Mouse (Mus musculus) midbrain, postnatal 0 days (tissue): Measurements from ENCODE around the gene Rbbp8nl. TPM values are rescaled to one million over a fixed set of nuclear protein-coding genes. Genes with fewer than 3 reads are reported as not detected.

Source experiments
- ATAC-seq: fragments of 200-750 bp; cut with Nextera tagmentation; 2 replicates; pipeline ENCODE4 v1.8.0; 2017; ENCODE audit warnings: moderate number of reproducible peaks, mild to moderate bottlenecking, moderate TSS enrichment, moderate library complexity; ENCODE audit not compliant: low FRiP score
- DNase-seq: peaks from one replicate; pipeline ENCODE4 v3.0.0-alpha.2; 2015; ENCODE audit warnings: low spot score
- H3K27ac ChIP-seq: fragments of 300-500 bp; sonication (generic); 2 replicates; pipeline ENCODE4 v1.5.1; 2014; ENCODE audit warnings: low read depth, mild to moderate bottlenecking, low read length, mixed read lengths
- H3K27me3 ChIP-seq: fragments of 300-500 bp; sonication (generic); 2 replicates; pipeline ENCODE4 v1.6.1; 2014; ENCODE audit warnings: low read length, control low read depth, mixed read lengths; ENCODE audit not compliant: insufficient read depth
- H3K36me3 ChIP-seq: fragments of 300-500 bp; sonication (generic); 2 replicates; pipeline ENCODE4 v1.6.1; 2014; ENCODE audit warnings: low read length, control low read depth, mixed read lengths; ENCODE audit not compliant: insufficient read depth
- H3K4me1 ChIP-seq: fragments of 300-500 bp; sonication (generic); 2 replicates; pipeline ENCODE4 v1.6.1; 2014; ENCODE audit warnings: mild to moderate bottlenecking, control low read depth, antibody characterized with exemption, low read length, mixed read lengths; ENCODE audit not compliant: insufficient read depth
- H3K4me2 ChIP-seq: fragments of 300-500 bp; sonication (generic); 2 replicates; pipeline ENCODE4 v1.6.1; 2014; ENCODE audit warnings: low read depth, mild to moderate bottlenecking, low read length, mixed read lengths; ENCODE audit not compliant: poor library complexity, severe bottlenecking
- H3K4me3 ChIP-seq: fragments of 300-500 bp; sonication (generic); 2 replicates; pipeline ENCODE4 v1.5.1; 2014; ENCODE audit warnings: low read depth, mild to moderate bottlenecking, low read length, moderate library complexity
- H3K9ac ChIP-seq: fragments of 300-500 bp; sonication (generic); replicated peaks from 2 replicates; pipeline ENCODE4 v1.6.1; 2014; ENCODE audit warnings: mild to moderate bottlenecking, low read length, moderate library complexity, mixed read lengths; ENCODE audit not compliant: poor library complexity, severe bottlenecking
- H3K9me3 ChIP-seq: fragments of 300-500 bp; sonication (generic); 2 replicates; pipeline ENCODE4 v1.6.1; 2016; ENCODE audit warnings: low read length, control low read depth
- CTCF ChIP-seq: IDR thresholded peaks from 2 replicates; pipeline ENCODE4 v1.5.1; 2016; ENCODE audit warnings: antibody characterized with exemption, mild to moderate bottlenecking
- WGBS: fragments of 180-500 bp; shearing (Covaris S2); extraction: QIAGEN DNeasy Blood & Tissue Kit; methylation state at CpG from one replicate; pipeline ENCODE4 v1.1.7; 2014; 5-methylcytosine and 5-hydroxymethylcytosine counted together
- polyA plus RNA-seq: library from polyadenylated mRNA; unstranded; fragments of >200 nt; fragmentation: Nextera tagmentation; extraction: Ambion mirVana; gene quantifications from 2 replicates; pipeline ENCODE4 v1.2.1, GENCODE M21; 2015
- total RNA-seq: library from RNA; depleted of rRNA; stranded (reverse); fragments of >200 nt; gene quantifications from 2 replicates; pipeline ENCODE4 v1.2.3, GENCODE M21; 2014

The Rbbp8nl gene
- total and polyA plus RNA-seq, 2 experiments from 2014 or later: not detected

DNA sequence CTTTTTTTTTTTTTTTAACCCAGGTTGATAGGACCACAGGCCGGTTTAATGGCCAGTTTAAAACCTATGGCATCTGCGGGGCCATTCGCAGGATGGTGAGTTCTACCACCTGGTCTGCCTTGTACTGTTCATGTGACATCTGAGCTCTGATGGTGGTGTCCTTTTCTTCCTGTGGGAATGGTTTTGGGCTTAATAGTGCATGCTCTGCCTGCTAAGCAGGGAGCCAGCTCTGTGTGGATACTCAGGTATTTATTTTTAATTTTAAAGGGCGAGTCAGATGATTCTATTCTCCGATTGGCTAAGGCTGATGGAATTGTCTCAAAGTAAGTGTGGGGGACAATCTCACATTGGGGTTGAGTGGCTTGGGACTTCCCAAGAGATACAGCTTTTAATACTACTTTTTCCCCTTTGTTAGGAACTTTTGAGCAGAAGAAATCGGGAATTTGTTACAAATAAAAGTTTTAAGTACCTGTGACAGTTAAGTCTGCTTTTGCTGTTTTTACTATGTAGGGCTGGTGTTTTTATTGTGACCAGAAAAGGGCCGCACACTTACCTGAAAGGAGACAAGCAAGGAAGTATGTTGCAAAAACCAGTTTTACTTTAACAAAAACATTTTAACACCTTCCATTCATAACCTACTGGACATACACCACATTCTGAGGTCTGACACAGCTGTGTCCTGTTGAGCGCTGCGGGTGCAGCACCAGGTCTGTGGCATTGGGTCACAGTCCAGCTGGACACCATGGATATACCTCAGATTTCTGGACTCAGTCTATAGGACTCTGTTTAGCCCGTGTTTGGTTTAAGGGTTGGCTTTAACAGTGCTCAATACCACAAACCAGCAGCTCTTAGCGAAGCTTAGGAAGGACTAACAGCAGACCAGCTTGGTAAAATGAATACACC lies 31.5 kb downstream of the Rbbp8nl start:
- ATAC-seq (no peak), DNase-seq (no peak)
- Histone ChIP-seq H3K9me3 (no peaks in the 10 kb centered on the region), H3K4me3 (peak overlapping the region; percentile 74), H3K4me2 (peak overlapping the region; percentile 72), H3K36me3 (peaks cover 27% of the 10 kb centered on the region), H3K27me3 (no peaks in the 10 kb centered on the region), H3K4me1 (0 out of 2 replicates have a peak, but pooled peaks cover 4% of the 10 kb centered on the region), H3K9ac (peak overlapping the region; percentile 86; the same call in 1 of the 2 replicates), H3K27ac (peak overlapping the region; percentile 93; the same call in 1 of the 2 replicates)
- 54% methylated on average over 11 of the region's 11 CpGs for WGBS
- no peak for TF ChIP-seq CTCF

DNA sequence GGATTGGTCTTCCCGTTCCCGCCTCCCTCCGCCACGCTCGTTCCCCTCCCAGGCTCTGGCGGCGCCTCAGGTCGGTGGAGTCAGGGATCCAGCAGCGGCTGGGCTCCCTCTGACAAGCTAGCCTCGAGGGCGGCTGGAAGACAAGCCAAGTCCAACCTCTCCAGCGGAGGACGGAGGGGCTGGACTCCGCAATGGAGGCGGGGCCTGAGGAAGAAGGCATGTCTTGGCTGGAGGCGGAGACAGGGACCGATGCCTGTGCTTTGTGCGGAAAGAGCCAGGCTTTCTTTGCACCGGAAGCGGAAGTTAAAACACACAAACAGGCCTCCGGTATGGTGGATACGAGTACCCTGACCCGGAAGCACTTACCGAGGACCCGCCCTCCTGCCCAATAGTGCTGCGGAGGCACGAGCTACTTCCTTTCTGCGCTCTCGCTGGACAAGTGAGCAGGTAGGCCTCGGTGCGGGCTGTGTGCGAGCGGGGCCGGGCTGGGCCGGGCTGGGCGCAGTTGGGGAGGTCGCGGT lies 32.6 kb downstream of the Rbbp8nl start, which contains the start of gene Rps21:
Rps21 (plus strand) TSS at position 377 of the 521 bp plus-strand sequence.
- Histone ChIP-seq H3K4me1 (0 out of 2 replicates have a peak, but pooled peaks cover 4% of the 10 kb centered on the region), H3K27ac (peak within 1 kb of the TSS; percentile 93), H3K9me3 (no peaks in the 10 kb centered on the region), H3K27me3 (no peaks in the 10 kb centered on the region), H3K4me3 (peak within 1 kb of the TSS; percentile 74), H3K4me2 (peak within 1 kb of the TSS; percentile 87), H3K36me3 (peaks cover 17% of the 10 kb centered on the region), H3K9ac (peak within 1 kb of the TSS; percentile 86)
- under 1% methylated on average over 38 of the region's 38 CpGs for WGBS
- TF ChIP-seq CTCF: no peak
- peak; percentile 94 for ATAC-seq
- DNase-seq: peak; percentile 100

DNA sequence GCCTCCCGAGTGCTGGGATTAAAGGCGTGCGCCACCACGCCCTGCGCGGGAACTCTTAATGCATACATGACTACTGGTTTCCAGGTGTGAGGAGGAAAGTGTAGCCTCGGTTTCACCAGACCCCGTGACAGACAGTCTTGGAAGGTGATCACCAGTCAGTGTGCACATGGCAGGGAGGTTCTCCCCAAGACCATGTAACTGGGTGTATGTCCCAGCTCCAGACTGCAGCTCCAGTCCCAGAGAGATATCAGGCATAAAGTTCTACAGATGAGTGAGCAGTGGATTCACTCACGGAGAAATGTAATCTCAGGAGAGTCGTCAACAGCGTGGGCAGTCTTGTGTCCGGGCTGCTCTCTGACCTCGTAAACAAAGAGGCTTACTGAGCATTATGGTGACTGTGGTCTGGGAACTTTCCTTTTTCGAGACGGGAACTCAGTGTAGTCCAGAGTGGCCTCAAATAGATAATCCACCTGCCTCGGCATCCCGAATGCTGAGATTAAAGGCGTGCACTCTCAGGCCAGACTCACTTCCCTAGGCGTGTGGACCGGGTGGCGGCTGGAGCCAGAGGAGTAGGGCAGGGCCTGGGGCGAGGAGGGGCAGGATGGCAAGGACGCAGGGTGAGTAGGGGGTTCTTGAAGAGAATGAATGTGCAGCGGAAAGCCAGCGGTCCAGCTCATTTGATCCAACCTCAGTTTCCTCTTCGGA lies 33.2 kb downstream of the Rbbp8nl start:
- Histone ChIP-seq H3K36me3 (peaks cover 12% of the 10 kb centered on the region), H3K4me2 (peak overlapping the region; percentile 87), H3K9ac (peak overlapping the region; percentile 86), H3K27me3 (no peaks in the 10 kb centered on the region), H3K27ac (peak overlapping the region; percentile 93), H3K9me3 (no peaks in the 10 kb centered on the region), H3K4me3 (peak overlapping the region; percentile 74), H3K4me1 (0 out of 2 replicates have a peak, but pooled peaks cover 4% of the 10 kb centered on the region)
- DNase-seq (peak; percentile 8), ATAC-seq (peak; percentile 64)
- TF ChIP-seq CTCF: no peak
- WGBS: 24% methylated on average over 26 of the region's 26 CpGs

DNA sequence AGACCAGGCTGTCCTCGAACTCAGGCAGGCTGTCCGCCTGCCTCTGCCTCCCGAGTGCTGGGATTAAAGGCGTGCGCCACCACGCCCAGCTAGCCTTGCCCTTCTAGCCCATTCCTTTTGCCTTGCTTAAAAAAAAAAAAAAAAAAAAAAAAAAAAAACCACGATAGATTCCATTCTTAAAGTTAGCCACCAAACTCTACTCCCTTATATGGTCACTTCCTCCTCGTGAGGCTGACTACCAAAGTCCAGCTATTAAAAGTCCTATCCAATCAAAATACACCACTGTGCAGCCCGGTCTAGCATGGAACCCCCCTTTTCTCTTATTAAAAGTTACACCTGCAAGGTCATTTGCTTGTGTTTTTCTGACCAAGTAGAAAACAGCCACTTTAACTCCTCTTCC lies 34.0 kb downstream of the Rbbp8nl start:
- Histone ChIP-seq H3K36me3 (peaks cover 6% of the 10 kb centered on the region; the same call in 1 of the 2 replicates), H3K4me3 (no peak overlapping the region), H3K9me3 (no peaks in the 10 kb centered on the region), H3K4me1 (0 out of 2 replicates have a peak, but pooled peaks cover 4% of the 10 kb centered on the region), H3K27me3 (no peaks in the 10 kb centered on the region), H3K9ac (no peak overlapping the region), H3K27ac (no peak overlapping the region), H3K4me2 (no peak overlapping the region)
- 90% methylated on average over 9 of the region's 9 CpGs for WGBS
- DNase-seq (no peak), ATAC-seq (no peak)
- no peak for TF ChIP-seq CTCF

DNA sequence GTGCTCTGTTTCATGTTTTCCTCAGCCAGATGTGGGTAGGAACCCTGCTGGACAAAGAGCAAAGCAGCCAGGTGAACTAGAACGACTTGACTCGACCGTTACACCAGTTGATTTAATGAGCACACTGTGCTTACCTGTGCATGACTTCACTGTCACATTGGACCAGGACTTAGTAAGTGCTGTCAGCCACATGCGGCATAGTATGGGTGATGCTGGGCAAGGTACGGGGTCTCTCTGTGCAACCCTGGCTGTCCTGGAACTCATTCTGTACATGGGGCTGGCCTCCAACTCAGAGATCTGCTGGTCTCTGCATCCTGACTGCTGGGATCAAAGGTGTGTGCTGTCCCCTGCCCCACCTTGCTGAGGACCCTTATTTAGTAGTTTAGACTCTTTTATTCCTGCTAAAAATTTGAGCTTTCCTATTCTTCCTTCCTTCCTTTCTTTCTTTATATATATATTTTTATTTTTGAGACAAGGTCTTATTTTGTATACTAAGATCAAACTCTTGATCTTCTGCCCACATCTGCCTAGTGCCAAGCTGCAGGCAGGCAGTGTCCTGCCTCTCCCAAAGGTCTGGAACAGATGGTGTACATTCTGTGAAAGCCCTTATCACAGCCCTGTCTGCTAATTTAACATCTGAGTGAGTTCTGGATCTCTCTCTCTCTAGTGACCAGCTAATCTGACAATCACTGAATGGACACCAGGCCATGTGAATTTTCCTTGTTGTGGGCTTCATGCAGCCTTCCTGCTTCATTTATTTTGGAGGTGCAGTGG lies 35.1 kb downstream of the Rbbp8nl start:
- TF ChIP-seq CTCF: no peak
- H3K9me3 ChIP-seq: no peaks in the 10 kb centered on the region
- WGBS: 93% methylated on average over 5 of the region's 5 CpGs
- H3K27me3 ChIP-seq: no peaks in the 10 kb centered on the region
- H3K4me1 ChIP-seq: 0 out of 2 replicates have a peak, but pooled peaks cover 4% of the 10 kb centered on the region
- DNase-seq (no peak), ATAC-seq (no peak)
- H3K27ac ChIP-seq: no peak overlapping the region
- H3K4me3 ChIP-seq: no peak overlapping the region
- H3K9ac ChIP-seq: no peak overlapping the region
- H3K4me2 ChIP-seq: no peak overlapping the region
- H3K36me3 ChIP-seq: no peaks in the 10 kb centered on the region; the same call in 1 of the 2 replicates
